Mouse (Mus musculus): ENCODE data around the gene Thg1l. TPM values are rescaled to one million over a fixed set of nuclear protein-coding genes. Genes with fewer than 3 reads are reported as not detected.

Gene Thg1l
- 8.5 and 9.2 TPM in 2 replicates for polyA plus RNA-seq (2015; fragmentation: Nextera tagmentation; extraction: Ambion mirVana)

GRCm38 (mm10) chr11:45955127-45955627, at the start of gene Thg1l:
TSS of gene Thg1l (minus strand) at chr11:45955494.

DNA sequence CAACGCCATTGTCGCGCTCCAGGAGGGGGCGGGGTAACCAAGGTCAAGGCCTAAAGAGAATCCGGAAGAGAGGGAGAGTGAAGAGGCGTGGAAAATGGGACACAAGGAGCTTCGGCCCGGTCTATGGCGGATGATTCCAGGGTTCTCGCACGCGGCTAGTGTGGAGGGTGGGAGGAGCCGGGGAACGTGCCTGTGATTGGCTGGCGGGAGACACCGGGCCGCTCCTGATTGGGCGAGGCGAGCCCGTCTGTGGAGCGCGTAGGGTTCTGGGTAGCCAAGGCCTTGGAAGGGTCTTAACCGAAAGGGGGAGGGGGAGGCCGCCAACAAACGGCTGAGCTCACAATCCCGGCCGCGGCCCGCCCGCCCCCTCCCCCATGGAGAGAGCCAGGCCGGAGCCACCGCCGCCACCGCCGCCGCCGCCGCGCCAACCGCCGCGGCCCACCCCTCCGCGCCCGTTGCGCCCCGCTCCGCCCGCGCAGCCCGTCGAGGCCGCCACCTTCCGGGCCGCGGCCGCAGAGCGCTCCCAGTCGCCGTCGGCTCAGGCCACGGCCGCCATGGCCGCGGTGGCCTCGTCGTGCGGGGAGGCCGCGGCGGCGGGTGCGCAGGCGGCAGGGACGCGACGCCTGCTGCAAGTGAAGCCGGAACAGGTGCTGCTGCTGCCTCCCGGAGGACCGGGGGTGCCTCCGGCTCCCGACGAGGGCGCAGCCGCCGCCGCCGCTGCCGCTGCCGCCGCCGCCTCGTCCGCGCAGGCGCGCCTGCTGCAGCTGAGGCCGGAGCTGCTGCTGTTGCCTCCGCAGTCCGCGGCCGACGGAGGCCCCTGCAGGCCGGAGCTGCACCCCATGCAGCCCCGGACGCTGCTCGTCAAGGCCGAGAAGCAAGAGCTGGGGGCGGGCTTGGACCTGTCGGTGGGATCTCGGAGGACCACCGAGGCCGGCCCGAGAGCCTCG, 24.9 kb upstream of the Thg1l start, which contains the start of gene Sox30:
Sox30 (plus strand) TSS at position 365 of the 947 bp plus-strand sequence.

GRCm38 (mm10) chr11:45944643-45945156, 10.6 kb downstream of the Thg1l start, which contains the start of gene Lsm11:
TSS of gene Lsm11 (minus strand) at chr11:45944935.

Other genes with a start within 250 kb of the Thg1l start
- gene Clint1, start 103.4 kb downstream of the Thg1l start, polyA plus RNA-seq (2015; fragmentation: Nextera tagmentation; extraction: Ambion mirVana) = 33.5 and 34.8 TPM in 2 replicates
- 42.5 and 46.7 TPM in 2 replicates for gene Lsm11, start 10.6 kb downstream of the Thg1l start, polyA plus RNA-seq (2015; fragmentation: Nextera tagmentation; extraction: Ambion mirVana)
- 0.10 and 0.25 TPM in 2 replicates for gene Sox30, start 24.8 kb upstream of the Thg1l start, polyA plus RNA-seq (2015; fragmentation: Nextera tagmentation; extraction: Ambion mirVana)
- gene Gm12166, start 96.8 kb upstream of the Thg1l start, polyA plus RNA-seq (2015; fragmentation: Nextera tagmentation; extraction: Ambion mirVana) = 6.3 and 8.7 TPM in 2 replicates
- 7.4 and 9.0 TPM in 2 replicates for gene Adam19, start 100.5 kb upstream of the Thg1l start, polyA plus RNA-seq (2015; fragmentation: Nextera tagmentation; extraction: Ambion mirVana)
- 0.23 and 0.46 TPM in 2 replicates for gene Nipal4, start 211.0 kb upstream of the Thg1l start, polyA plus RNA-seq (2015; fragmentation: Nextera tagmentation; extraction: Ambion mirVana)

Data from neural tube, postnatal 0 days (tissue).